Mouse (Mus musculus) CH12.LX (cell line): ENCODE data around the gene Suv39h1. TPM values are rescaled to one million over a fixed set of nuclear protein-coding genes. Genes with fewer than 3 reads are reported as not detected.
A peak's percentile ranks its signal among the peaks of the same experiment; 100 is the strongest.

ENCODE experiments used
- DNase-seq: peaks from one replicate; pipeline ENCODE4 v3.0.0-alpha.2; 2013; ENCODE audit errors: extremely low read depth
- H3K27ac ChIP-seq: 2 replicates; pipeline ENCODE4 v1.5.1; 2012; ENCODE audit warnings: low read depth, mild to moderate bottlenecking, control low read depth, moderate library complexity; ENCODE audit not compliant: insufficient read depth
- H3K27me3 ChIP-seq: replicated peaks from 2 replicates; pipeline ENCODE3; 2012; ENCODE audit warnings: inconsistent platforms
- H3K36me3 ChIP-seq, 2 experiments: replicated peaks in 1 of 2; 2 replicates each; pipeline versions ENCODE3 to v1.6.1; 2012; ENCODE audit warnings: inconsistent platforms in 1 of 2, low read length in 1 of 2, mild to moderate bottlenecking in 1 of 2, mixed read lengths in 1 of 2, moderate library complexity in 1 of 2; ENCODE audit not compliant: control insufficient read depth in 1 of 2, insufficient read depth in 1 of 2
- H3K4me1 ChIP-seq, 2 experiments: 2 replicates each; pipeline ENCODE4 v1.6.1; 2012; ENCODE audit warnings: inconsistent platforms in 1 of 2, moderate library complexity in 1 of 2; ENCODE audit not compliant: insufficient read depth in 2 of 2, control insufficient read depth in 1 of 2
- H3K4me2 ChIP-seq: 2 replicates; pipeline ENCODE4 v1.6.1; 2012; ENCODE audit warnings: low read depth, mild to moderate bottlenecking, control low read depth; ENCODE audit not compliant: poor library complexity, insufficient read depth, severe bottlenecking
- H3K4me3 ChIP-seq, 3 experiments: fragments of 150-350 bp in 1 of 3; sonication (generic) in 1 of 3; replicated peaks in 1 of 3; 2 replicates each; pipeline versions ENCODE3 to v1.5.1; 2011 to 2012; ENCODE audit warnings: low read depth in 2 of 3, low read length in 2 of 3, mild to moderate bottlenecking in 2 of 3, moderate library complexity in 2 of 3, control low read depth in 1 of 3, improper control_type of control experiment in 1 of 3, inconsistent platforms in 1 of 3, mixed read lengths in 1 of 3; ENCODE audit not compliant: poor library complexity in 1 of 3
- H3K79me2 ChIP-seq: replicated peaks from 2 replicates; pipeline ENCODE4 v1.6.1; 2012; ENCODE audit warnings: mild to moderate bottlenecking, moderate library complexity; ENCODE audit not compliant: control insufficient read depth, poor library complexity, insufficient read depth, severe bottlenecking; ENCODE audit errors: extremely low read depth
- H3K9ac ChIP-seq: 2 replicates; pipeline ENCODE4 v1.6.1; 2012; ENCODE audit warnings: low read depth, mild to moderate bottlenecking, control low read depth, moderate library complexity; ENCODE audit not compliant: insufficient read depth
- H3K9me3 ChIP-seq: replicated peaks from 2 replicates; pipeline ENCODE3; 2012; ENCODE audit warnings: low read length, inconsistent platforms, mixed read lengths
- BHLHE40 ChIP-seq: IDR thresholded peaks from 2 replicates; pipeline ENCODE4 v1.6.1; 2011; ENCODE audit warnings: mild to moderate bottlenecking, low read depth, low read length, improper control_type of control experiment
- CHD1 ChIP-seq: IDR thresholded peaks from 2 replicates; pipeline ENCODE4 v1.6.1; 2012; ENCODE audit warnings: low read depth, low read length, improper control_type of control experiment, inconsistent platforms
- CTCF ChIP-seq, 2 experiments: IDR thresholded peaks in 1 of 2; conservative IDR thresholded peaks in 1 of 2; 2 replicates each; pipeline ENCODE4 v1.5.1; 2011 to 2012; ENCODE audit warnings: low read depth in 2 of 2, low read length in 2 of 2, improper control_type of control experiment in 1 of 2, inconsistent platforms in 1 of 2, mild to moderate bottlenecking in 1 of 2, moderate library complexity in 1 of 2
- E2F4 ChIP-seq: IDR thresholded peaks from 2 replicates; pipeline ENCODE4 v1.6.1; 2011; ENCODE audit warnings: low read depth, low read length, improper control_type of control experiment; ENCODE audit not compliant: insufficient replicate concordance
- ELF1 ChIP-seq: IDR thresholded peaks from 2 replicates; pipeline ENCODE4 v1.6.1; 2014; ENCODE audit warnings: low read depth, mild to moderate bottlenecking, inconsistent platforms, low read length, improper control_type of control experiment
- EP300 ChIP-seq: IDR thresholded peaks from 2 replicates; pipeline ENCODE4 v1.6.1; 2011; ENCODE audit warnings: low read length, improper control_type of control experiment
- GABPA ChIP-seq: IDR thresholded peaks from 2 replicates; pipeline ENCODE4 v1.6.1; 2012; ENCODE audit warnings: low read depth, low read length, improper control_type of control experiment, inconsistent platforms; ENCODE audit not compliant: insufficient replicate concordance
- JUN ChIP-seq: IDR thresholded peaks from 2 replicates; pipeline ENCODE4 v1.6.1; 2011; ENCODE audit warnings: low read depth, mild to moderate bottlenecking, low read length, improper control_type of control experiment, moderate library complexity; ENCODE audit not compliant: insufficient read depth
- JUND ChIP-seq: conservative IDR thresholded peaks from 2 replicates; pipeline ENCODE4 v1.6.1; 2011; ENCODE audit warnings: low read depth, low read length, improper control_type of control experiment
- KAT2A ChIP-seq: IDR thresholded peaks from 2 replicates; pipeline ENCODE4 v1.6.1; 2012; ENCODE audit warnings: low read length, improper control_type of control experiment, inconsistent platforms; ENCODE audit not compliant: insufficient replicate concordance
- MAX ChIP-seq: IDR thresholded peaks from 2 replicates; pipeline ENCODE4 v1.6.1; 2011; ENCODE audit warnings: low read length, improper control_type of control experiment
- MEF2A ChIP-seq: IDR thresholded peaks from 2 replicates; pipeline ENCODE4 v1.6.1; 2014; ENCODE audit warnings: low read depth, mild to moderate bottlenecking, inconsistent platforms, low read length, improper control_type of control experiment, borderline replicate concordance
- MXI1 ChIP-seq: IDR thresholded peaks from 2 replicates; pipeline ENCODE4 v1.6.1; 2011; ENCODE audit warnings: mild to moderate bottlenecking, low read depth, low read length, improper control_type of control experiment
- NELFE ChIP-seq: IDR thresholded peaks from 2 replicates; pipeline ENCODE4 v1.6.1; 2011; ENCODE audit warnings: low read depth, low read length, improper control_type of control experiment
- NRF1 ChIP-seq: IDR thresholded peaks from 2 replicates; pipeline ENCODE4 v1.6.1; 2014; ENCODE audit warnings: low read depth, mild to moderate bottlenecking, inconsistent platforms, low read length, improper control_type of control experiment, moderate library complexity
- PAX5 ChIP-seq: IDR thresholded peaks from 2 replicates; pipeline ENCODE4 v1.6.1; 2012; ENCODE audit warnings: low read length, inconsistent platforms, mixed read lengths
- POLR2AphosphoS2 ChIP-seq: IDR thresholded peaks from 2 replicates; pipeline ENCODE4 v1.6.1; 2011; ENCODE audit warnings: low read depth, low read length, improper control_type of control experiment
- RAD21 ChIP-seq: IDR thresholded peaks from 2 replicates; pipeline ENCODE4 v1.6.1; 2011; ENCODE audit warnings: low read depth, mild to moderate bottlenecking, low read length, improper control_type of control experiment, moderate library complexity
- SIN3A ChIP-seq: IDR thresholded peaks from 2 replicates; pipeline ENCODE4 v1.6.1; 2012; ENCODE audit warnings: low read length, improper control_type of control experiment, inconsistent platforms
- TCF12 ChIP-seq: IDR thresholded peaks from 2 replicates; pipeline ENCODE4 v1.6.1; 2014; ENCODE audit warnings: low read depth, mild to moderate bottlenecking, inconsistent platforms, low read length, improper control_type of control experiment
- USF2 ChIP-seq: conservative IDR thresholded peaks from 2 replicates; pipeline ENCODE4 v1.6.1; 2011; ENCODE audit warnings: low read depth, low read length, improper control_type of control experiment
- ZC3H11A ChIP-seq: IDR thresholded peaks from 2 replicates; pipeline ENCODE4 v1.6.1; 2012; ENCODE audit warnings: low read depth, mild to moderate bottlenecking, inconsistent platforms, low read length, improper control_type of control experiment
- ZKSCAN1 ChIP-seq: IDR thresholded peaks from 2 replicates; pipeline ENCODE4 v1.6.1; 2012; ENCODE audit warnings: low read depth, inconsistent platforms, low read length, improper control_type of control experiment, borderline replicate concordance
- ZNF384 ChIP-seq: IDR thresholded peaks from 2 replicates; pipeline ENCODE4 v1.6.1; 2012; ENCODE audit warnings: low read depth, low read length, improper control_type of control experiment, inconsistent platforms
- dilution Hi-C: fragments of 300-500 bp; cut with MboI; formaldehyde crosslinking; loops from 2 replicates; pipeline ENCODE4 v1.14.3; 2020; ENCODE audit warnings: low sequenced_read_pairs; ENCODE audit not compliant: extremely low pct_unique_long_range_greater_than_20kb, extremely low pct_ligation_motif_present
- in situ Hi-C: fragments of 300-500 bp; cut with MboI; formaldehyde crosslinking; loops from 3 replicates; pipeline ENCODE4 v1.14.3; 2019; ENCODE audit warnings: low sequenced_read_pairs, low pct_ligation_motif_present, low pct_unique_long_range_greater_than_20kb, mixed read lengths
- polyA plus RNA-seq: library from polyadenylated mRNA; unstranded; fragments of >175 nt; gene quantifications from 2 replicates; pipeline ENCODE4 v1.2.1, GENCODE M21; 2012; ENCODE audit warnings: low read depth; ENCODE audit not compliant: insufficient read length
- total RNA-seq, 2 experiments: library from RNA; depleted of rRNA; stranded (reverse); fragments of 300-350 nt in 1 of 2; fragments of >200 nt in 1 of 2; gene quantifications; 2 replicates each; pipeline ENCODE4 v1.2.3; 2012 to 2014

The Suv39h1 gene
- total and polyA plus RNA-seq, 3 experiments = 40.6 to 73.7 (median 51.4) TPM

GRCm38 (mm10) chrX:8090346-8090953 is 15.9 kb upstream of the Suv39h1 start, which contains the start of gene Was (continued):
- TF ChIP-seq ZNF384 (no peak), JUND (no peak), KAT2A (no peak), MEF2A (no peak), JUN (no peak), NRF1 (no peak), ELF1 (peak; percentile 85), MAX (no peak), BHLHE40 (no peak), PAX5 (no peak), TCF12 (peak; percentile 45; the same call in 1 of the 2 replicates), ZKSCAN1 (no peak), EP300 (peak; percentile 42; the same call in 1 of the 2 replicates), NELFE (peak; percentile 70), USF2 (no peak)

- H3K36me3 ChIP-seq = peaks cover 22 to 41% of the 10 kb centered on the region in 2 experiments
- dilution Hi-C loops (no loop called here), in situ Hi-C loops (no loop called here)
- H3K4me1 ChIP-seq = peaks cover 2 to 9% of the 10 kb centered on the region in 2 experiments; a peak in 1 of 4 replicates
- peak overlapping the region; percentile 59 to 62 (median 61) for H3K4me3 ChIP-seq
- H3K27ac ChIP-seq = peak overlapping the region; percentile 12
- H3K79me2 ChIP-seq = peaks cover 12% of the 10 kb centered on the region
- peak overlapping the region; percentile 68 for H3K4me2 ChIP-seq
- H3K27me3 ChIP-seq = no peaks in the 10 kb centered on the region
- no peak for TF ChIP-seq SIN3A
- TF ChIP-seq ZC3H11A = no peak
- TF ChIP-seq GABPA = no peak
- DNase-seq = no peak
- H3K9me3 ChIP-seq = no peaks in the 10 kb centered on the region
- peak overlapping the region; percentile 59 for H3K9ac ChIP-seq
Observed at GRCm38 (mm10) chrX:8089746-8090145, 15.2 kb upstream of the Suv39h1 start.

GRCm38 (mm10) chrX:8085611-8086010 is 11.1 kb upstream of the Suv39h1 start:
- Histone ChIP-seq H3K9me3 (no peaks in the 10 kb centered on the region), H3K4me1 (peaks cover 2 to 9% of the 10 kb centered on the region in 2 experiments; a peak in 1 of 4 replicates), H3K79me2 (peaks cover 12% of the 10 kb centered on the region), H3K9ac (no peak overlapping the region), H3K4me3 (no peak overlapping the region), H3K27ac (no peak overlapping the region), H3K36me3 (peaks cover 40 to 65% of the 10 kb centered on the region in 2 experiments), H3K27me3 (no peaks in the 10 kb centered on the region), H3K4me2 (no peak overlapping the region)
- TF ChIP-seq CHD1 (no peak), CTCF (conservative IDR thresholded peaks at IDR 0.05 in 1 of 2, IDR thresholded peaks at IDR 0.05 in 1 of 2; ENCODE audit: low read depth in 2 of 2, low read length in 2 of 2) (no peak), POLR2AphosphoS2 (no peak), TCF12 (no peak), SIN3A (no peak), BHLHE40 (no peak), E2F4 (no peak), GABPA (no peak), MXI1 (no peak), KAT2A (no peak), RAD21 (no peak)
- no peak for DNase-seq
- dilution Hi-C loops (no loop called here), in situ Hi-C loops (no loop called here)
